Mouse (Mus musculus) gastrocnemius, postnatal 36 days (tissue): ENCODE data around the gene Smim4. TPM values are rescaled to one million over a fixed set of nuclear protein-coding genes. Genes with fewer than 3 reads are reported as not detected.

Experiments used
- total RNA-seq, 2 experiments: library from RNA; stranded (reverse); gene quantifications; 2 replicates each; pipeline ENCODE4 v1.2.3; 2021

Gene Smim4
- total RNA-seq, 2 experiments from 2014 or later = 29.3 to 40.5 TPM

Other genes starting within 250 kb of the Smim4 start
- gene Mustn1, start 249.8 kb downstream of the Smim4 start, total RNA-seq = 10 to 100 TPM; 56.6 to 62.5 TPM
- under 1 TPM in 1 of 2 experiments, not detected in 1; 0.38 TPM for gene Itih4, start 242.5 kb downstream of the Smim4 start, total RNA-seq
- gene Itih3, start 205.2 kb downstream of the Smim4 start, total RNA-seq = under 1 TPM; 0.12 to 0.23 TPM
- gene Itih1, start 185.7 kb downstream of the Smim4 start, total RNA-seq = under 1 TPM in 1 of 2 experiments, not detected in 1; 0.08 TPM
- 1 to 10 TPM; 4.7 TPM for gene Nek4, start 177.6 kb downstream of the Smim4 start, total RNA-seq
- 10 to 100 TPM in 1 of 2 experiments, 1 to 10 TPM in 1; 9.2 to 10.9 TPM for gene Glt8d1, start 127.6 kb downstream of the Smim4 start, total RNA-seq
- gene Spcs1, start 127.3 kb downstream of the Smim4 start, total RNA-seq = 100 to 1,000 TPM; 113 to 123 TPM
- gene Pbrm1, start 109.8 kb downstream of the Smim4 start, total RNA-seq = 10 to 100 TPM; 34.8 to 37.0 TPM
- 10 to 100 TPM; 23.0 to 33.0 TPM for gene Gnl3, start 109.8 kb downstream of the Smim4 start, total RNA-seq
- 1 to 10 TPM; 2.2 to 2.4 TPM for gene Nt5dc2, start 2.1 kb upstream of the Smim4 start, total RNA-seq
- gene Stab1, start 39.7 kb upstream of the Smim4 start, total RNA-seq = 10 to 100 TPM; 15.6 to 17.7 TPM
- gene Tnnc1, start 79.4 kb upstream of the Smim4 start, total RNA-seq = 100 to 1,000 TPM; 121 to 774 TPM
- 10 to 100 TPM; 54.4 to 63.2 TPM for gene Nisch, start 88.0 kb upstream of the Smim4 start, total RNA-seq
- gene Sema3g, start 88.9 kb upstream of the Smim4 start, total RNA-seq = 1 to 10 TPM; 6.0 to 8.1 TPM
- gene Phf7, start 122.4 kb upstream of the Smim4 start, total RNA-seq = 1 to 10 TPM; 6.8 to 8.6 TPM
- 10 to 100 TPM; 41.5 to 43.2 TPM for gene Bap1, start 122.5 kb upstream of the Smim4 start, total RNA-seq
- gene Dnah1, start 194.9 kb upstream of the Smim4 start, total RNA-seq = under 1 TPM; 0.10 to 0.17 TPM
- 10 to 100 TPM; 27.8 to 28.3 TPM for gene Capn7, start 207.7 kb upstream of the Smim4 start, total RNA-seq